Mouse (Mus musculus) embryonic fibroblast, embryonic 13.5 days (primary cell): Measurements from ENCODE around the gene Ngly1.

Source experiments
- CTCF ChIP-seq: IDR thresholded peaks from 2 replicates; pipeline ENCODE4 v1.5.1; 2011; ENCODE audit warnings: mild to moderate bottlenecking, control low read depth, low read length, moderate library complexity, borderline replicate concordance; ENCODE audit not compliant: insufficient read depth
- POLR2A ChIP-seq: IDR thresholded peaks from 2 replicates; pipeline ENCODE4 v1.6.1; 2011; ENCODE audit warnings: low read depth, mild to moderate bottlenecking, control low read depth, low read length, moderate library complexity

DNA sequence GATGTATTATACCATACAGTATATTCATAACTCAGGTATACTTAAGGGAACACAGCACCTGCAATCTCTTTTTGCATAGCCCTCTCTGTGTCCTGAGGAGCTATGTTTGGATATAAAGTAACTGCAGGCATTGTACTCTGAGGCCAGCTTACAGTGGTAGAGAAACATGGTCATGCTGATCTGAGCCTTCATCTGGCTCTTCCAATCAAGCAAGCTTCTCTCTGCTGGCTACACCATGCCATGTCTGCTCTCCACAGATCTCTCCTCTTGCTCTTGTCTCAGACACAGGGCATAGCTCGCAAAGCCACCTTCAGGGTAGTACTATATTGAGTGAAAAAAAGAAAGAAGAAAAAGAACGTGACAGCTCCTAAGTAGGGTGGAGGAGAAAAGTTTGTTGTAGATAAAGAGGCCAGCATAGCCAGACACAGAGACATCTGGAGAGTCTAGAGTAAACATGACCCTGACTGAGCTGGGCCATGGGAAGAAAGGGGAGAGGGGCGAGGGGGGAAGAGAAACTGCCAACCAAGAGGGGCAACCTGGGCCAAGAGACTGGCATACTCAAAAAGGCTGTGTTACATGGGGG is 86.8 kb downstream of the Ngly1 start:
- TF ChIP-seq CTCF, result no peak
- no peak for TF ChIP-seq POLR2A
